Mouse (Mus musculus) testis, adult 2 months (tissue): ENCODE measurements around the gene Ssna1. TPM values are rescaled to one million over a fixed set of nuclear protein-coding genes. Genes with fewer than 3 reads are reported as not detected.

Experiments
- H3K27ac ChIP-seq: fragments of 200-500 bp; 2 replicates; pipeline ENCODE4 v1.5.1; 2012; ENCODE audit warnings: low read depth, low read length; ENCODE audit not compliant: control insufficient read depth, insufficient read depth
- H3K27me3 ChIP-seq: fragments of 200-500 bp; 2 replicates; pipeline ENCODE4 v1.6.1; 2012; ENCODE audit warnings: mild to moderate bottlenecking, low read length, moderate library complexity; ENCODE audit not compliant: control insufficient read depth, insufficient read depth
- H3K36me3 ChIP-seq: fragments of 200-500 bp; 2 replicates; pipeline ENCODE4 v1.6.1; 2012; ENCODE audit warnings: mild to moderate bottlenecking, low read length; ENCODE audit not compliant: control insufficient read depth, insufficient read depth
- H3K4me1 ChIP-seq: fragments of 200-500 bp; 2 replicates; pipeline ENCODE4 v1.6.1; 2012; ENCODE audit warnings: low read length; ENCODE audit not compliant: control insufficient read depth, insufficient read depth
- H3K4me3 ChIP-seq: fragments of 200-500 bp; 2 replicates; pipeline ENCODE4 v1.5.1; 2012; ENCODE audit warnings: low read depth, mild to moderate bottlenecking, low read length, moderate library complexity, mixed read lengths; ENCODE audit not compliant: control insufficient read depth
- CTCF ChIP-seq: fragments of 200-500 bp; IDR thresholded peaks from 2 replicates; pipeline ENCODE4 v1.5.1; 2012; ENCODE audit warnings: low read depth, mild to moderate bottlenecking, inconsistent platforms, low read length, moderate library complexity; ENCODE audit not compliant: control insufficient read depth, insufficient read depth, insufficient replicate concordance
- POLR2A ChIP-seq: fragments of 200-500 bp; IDR thresholded peaks from 2 replicates; pipeline ENCODE4 v1.6.1; 2012; ENCODE audit warnings: low read depth, mild to moderate bottlenecking, inconsistent platforms, low read length, moderate library complexity; ENCODE audit not compliant: control insufficient read depth
- polyA plus RNA-seq: library from polyadenylated mRNA; depleted of rRNA; stranded (reverse); fragments of >200 nt; gene quantifications from 2 replicates; pipeline ENCODE4 v1.2.3, GENCODE M21; 2012

The Ssna1 gene
- polyA plus RNA-seq, 1 experiment = 54.9 TPM

DNA sequence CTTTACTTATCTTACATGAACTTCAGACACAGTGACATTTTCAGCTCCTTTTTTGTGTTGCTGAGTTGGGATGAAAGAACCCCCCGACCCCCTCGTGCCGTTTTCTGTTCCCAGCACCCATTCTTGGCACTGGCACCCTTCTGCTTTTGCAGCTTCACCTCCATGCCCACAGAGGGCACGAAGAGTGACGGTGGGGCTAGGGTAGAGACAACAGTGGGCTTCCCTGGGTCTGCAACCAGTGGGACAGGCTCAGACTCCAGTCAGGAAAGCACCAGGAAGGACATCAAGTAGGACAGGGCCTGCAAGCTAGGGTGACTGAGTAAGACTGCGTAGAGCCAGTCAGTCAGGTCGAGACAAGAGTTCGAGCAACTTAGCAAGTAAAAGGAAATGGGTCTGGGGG, 31.9 kb downstream of the Ssna1 start:
- Histone ChIP-seq H3K36me3 (no peaks in the 10 kb centered on the region), H3K27me3 (no peaks in the 10 kb centered on the region), H3K4me3 (peak overlapping the region; percentile 25), H3K27ac (no peak overlapping the region; the same call in 1 of the 2 replicates), H3K4me1 (peaks cover 23% of the 10 kb centered on the region)
- TF ChIP-seq POLR2A (no peak), CTCF (no peak)

GRCm38 (mm10) chr2:25239766-25240165, 32.5 kb downstream of the Ssna1 start:
- H3K4me3 ChIP-seq = no peak overlapping the region
- no peak for TF ChIP-seq POLR2A
- no peak for TF ChIP-seq CTCF

GRCm38 (mm10) chr2:25238106-25238505, 34.1 kb downstream of the Ssna1 start:
- no peak overlapping the region for H3K27ac ChIP-seq
- no peak overlapping the region for H3K4me3 ChIP-seq
- H3K27me3 ChIP-seq = no peaks in the 10 kb centered on the region
- TF ChIP-seq CTCF (no peak), POLR2A (no peak)
- peaks cover 23% of the 10 kb centered on the region for H3K4me1 ChIP-seq
- no peaks in the 10 kb centered on the region for H3K36me3 ChIP-seq

More at GRCm38 (mm10) chr2:25239766-25240165, 32.5 kb downstream of the Ssna1 start:
- Histone ChIP-seq H3K4me1 (peaks cover 23% of the 10 kb centered on the region), H3K36me3 (no peaks in the 10 kb centered on the region), H3K27ac (no peak overlapping the region), H3K27me3 (no peaks in the 10 kb centered on the region)

GRCm38 (mm10) chr2:25237522-25237921, 34.7 kb downstream of the Ssna1 start:
- H3K4me3 ChIP-seq = no peak overlapping the region

GRCm38 (mm10) chr2:25236614-25237013, 35.6 kb downstream of the Ssna1 start, which contains the start of gene Rnf224:
Gene Rnf224 (minus strand): TSS chr2:25236787.
- Histone ChIP-seq H3K4me3 (no peak within 1 kb of the TSS), H3K4me1 (peaks cover 14% of the 10 kb centered on the region), H3K27me3 (no peaks in the 10 kb centered on the region), H3K36me3 (no peaks in the 10 kb centered on the region), H3K27ac (no peak within 1 kb of the TSS)
- no peak for TF ChIP-seq CTCF
- no peak for TF ChIP-seq POLR2A

More at GRCm38 (mm10) chr2:25237522-25237921, 34.7 kb downstream of the Ssna1 start:
- peaks cover 18% of the 10 kb centered on the region for H3K4me1 ChIP-seq
- H3K27ac ChIP-seq = no peak overlapping the region
- H3K27me3 ChIP-seq = no peaks in the 10 kb centered on the region
- TF ChIP-seq POLR2A (no peak), CTCF (no peak)
- no peaks in the 10 kb centered on the region for H3K36me3 ChIP-seq

GRCm38 (mm10) chr2:25234551-25235220, 37.6 kb downstream of the Ssna1 start:
- Histone ChIP-seq H3K36me3 (no peaks in the 10 kb centered on the region), H3K27ac (no peak overlapping the region), H3K4me1 (no peaks in the 10 kb centered on the region), H3K27me3 (no peaks in the 10 kb centered on the region), H3K4me3 (no peak overlapping the region)
- TF ChIP-seq CTCF = no peak
- no peak for TF ChIP-seq POLR2A

GRCm38 (mm10) chr2:25234050-25234449, 38.2 kb downstream of the Ssna1 start, which contains the start of gene Slc34a3:
Gene Slc34a3 (minus strand): TSS chr2:25234364.
- TF ChIP-seq CTCF = no peak
- no peak for TF ChIP-seq POLR2A
- no peaks in the 10 kb centered on the region for H3K27me3 ChIP-seq
- H3K36me3 ChIP-seq = no peaks in the 10 kb centered on the region
- H3K4me1 ChIP-seq = no peaks in the 10 kb centered on the region
- no peak within 1 kb of the TSS for H3K4me3 ChIP-seq
- H3K27ac ChIP-seq = no peak within 1 kb of the TSS

DNA sequence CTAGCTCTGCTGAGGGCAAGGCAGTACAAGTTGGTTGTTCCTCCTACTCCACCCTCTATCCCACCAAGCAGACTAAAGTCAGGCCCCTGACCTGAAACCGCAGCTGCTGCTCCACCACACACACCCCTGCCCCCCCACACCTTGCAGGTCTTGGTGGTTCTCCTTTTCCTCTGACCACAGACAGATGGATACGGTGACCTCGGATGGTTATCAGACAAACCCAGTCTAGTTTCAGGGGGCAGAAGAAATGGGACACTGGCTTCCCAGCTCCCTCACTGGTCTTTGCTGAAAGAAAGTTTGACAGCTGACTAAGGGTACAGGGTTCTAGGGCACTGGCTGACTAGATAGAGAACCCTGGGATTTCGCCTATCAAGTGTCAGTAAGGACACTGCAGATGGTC, 38.8 kb downstream of the Ssna1 start:
- no peak overlapping the region for H3K4me3 ChIP-seq
- no peaks in the 10 kb centered on the region for H3K36me3 ChIP-seq
- no peaks in the 10 kb centered on the region for H3K27me3 ChIP-seq
- H3K27ac ChIP-seq = no peak overlapping the region
- TF ChIP-seq POLR2A (no peak), CTCF (no peak)
- H3K4me1 ChIP-seq = no peaks in the 10 kb centered on the region
